Mouse (Mus musculus) thymus, adult 2 months (tissue): ENCODE results near the gene Slc39a8. TPM values are rescaled to one million over a fixed set of nuclear protein-coding genes. Genes with fewer than 3 reads are reported as not detected.

Source experiments
- DNase-seq: peaks from one replicate; pipeline ENCODE4 v3.0.0; 2021
- H3K27ac ChIP-seq: fragments of 200-500 bp; 2 replicates; pipeline ENCODE4 v1.5.1; 2012; ENCODE audit warnings: low read length, control low read depth; ENCODE audit not compliant: control insufficient read depth, insufficient read depth
- H3K27me3 ChIP-seq: fragments of 200-500 bp; 2 replicates; pipeline ENCODE4 v1.6.1; 2012; ENCODE audit warnings: mild to moderate bottlenecking, low read length, moderate library complexity, mixed read lengths; ENCODE audit not compliant: control insufficient read depth, insufficient read depth
- H3K36me3 ChIP-seq: fragments of 200-500 bp; 2 replicates; pipeline ENCODE4 v1.6.1; 2012; ENCODE audit warnings: mild to moderate bottlenecking, low read length, moderate library complexity; ENCODE audit not compliant: control insufficient read depth, insufficient read depth
- H3K4me1 ChIP-seq: fragments of 200-500 bp; replicated peaks from 2 replicates; pipeline ENCODE4 v1.6.1; 2012; ENCODE audit warnings: low read length; ENCODE audit not compliant: control insufficient read depth, insufficient read depth
- H3K4me3 ChIP-seq: fragments of 200-500 bp; 2 replicates; pipeline ENCODE4 v1.5.1; 2012; ENCODE audit warnings: mild to moderate bottlenecking, low read length, control low read depth, moderate library complexity; ENCODE audit not compliant: control insufficient read depth, insufficient read depth
- CTCF ChIP-seq: fragments of 200-500 bp; IDR thresholded peaks from 2 replicates; pipeline ENCODE4 v1.5.1; 2012; ENCODE audit warnings: mild to moderate bottlenecking, control low read depth, low read length, moderate library complexity, borderline replicate concordance; ENCODE audit not compliant: control insufficient read depth, poor library complexity, insufficient read depth; ENCODE audit errors: extremely low read depth
- POLR2A ChIP-seq: fragments of 200-500 bp; IDR thresholded peaks from 2 replicates; pipeline ENCODE4 v1.6.1; 2012; ENCODE audit warnings: mild to moderate bottlenecking, low read length, control low read depth, moderate library complexity; ENCODE audit not compliant: control insufficient read depth, poor library complexity, insufficient read depth; ENCODE audit errors: extremely low read depth
- WGBS: fragments of 180-500 bp; shearing (Covaris S2); methylation state at CpG from one replicate; pipeline ENCODE4 v1.1.7; 2018; 5-methylcytosine and 5-hydroxymethylcytosine counted together
- polyA plus RNA-seq: library from polyadenylated mRNA; depleted of rRNA; stranded (reverse); fragments of >200 nt; gene quantifications from 2 replicates; pipeline ENCODE4 v1.2.3, GENCODE M21; 2012

Slc39a8 gene
- polyA plus RNA-seq, 1 experiment: 5.0 TPM

- DNase-seq: no peak
- WGBS: 92% methylated on average over 6 of the region's 6 CpGs
- no peak for TF ChIP-seq POLR2A
- TF ChIP-seq CTCF: no peak
Observed at GRCm38 (mm10) chr3:135878048-135878447, 53.0 kb downstream of the Slc39a8 start.

GRCm38 (mm10) chr3:135885927-135886658 is 61.0 kb downstream of the Slc39a8 start:
- Histone ChIP-seq H3K27ac (no peak overlapping the region), H3K36me3 (no peaks in the 10 kb centered on the region), H3K4me1 (no peaks in the 10 kb centered on the region), H3K27me3 (no peaks in the 10 kb centered on the region), H3K4me3 (no peak overlapping the region)
- 84% methylated on average over 12 of the region's 12 CpGs for WGBS
- no peak for DNase-seq
- TF ChIP-seq POLR2A: no peak
- no peak for TF ChIP-seq CTCF

More at GRCm38 (mm10) chr3:135878048-135878447, 53.0 kb downstream of the Slc39a8 start:
- H3K4me1 ChIP-seq: no peaks in the 10 kb centered on the region
- no peak overlapping the region for H3K4me3 ChIP-seq
- H3K27me3 ChIP-seq: no peaks in the 10 kb centered on the region
- no peak overlapping the region for H3K27ac ChIP-seq
- H3K36me3 ChIP-seq: no peaks in the 10 kb centered on the region

GRCm38 (mm10) chr3:135886659-135887027 is 61.6 kb downstream of the Slc39a8 start:
- H3K4me3 ChIP-seq: no peak overlapping the region
- H3K36me3 ChIP-seq: no peaks in the 10 kb centered on the region
- H3K4me1 ChIP-seq: no peaks in the 10 kb centered on the region
- peak; percentile 54 for DNase-seq
- 53% methylated on average over 12 of the region's 12 CpGs for WGBS
- no peak for TF ChIP-seq POLR2A
- TF ChIP-seq CTCF: no peak
- no peak overlapping the region for H3K27ac ChIP-seq
- no peaks in the 10 kb centered on the region for H3K27me3 ChIP-seq

GRCm38 (mm10) chr3:135887033-135887855 is 62.2 kb downstream of the Slc39a8 start:
- TF ChIP-seq CTCF: no peak
- no peak for TF ChIP-seq POLR2A
- Histone ChIP-seq H3K27me3 (no peaks in the 10 kb centered on the region), H3K36me3 (no peaks in the 10 kb centered on the region), H3K4me3 (no peak overlapping the region), H3K27ac (no peak overlapping the region), H3K4me1 (no peaks in the 10 kb centered on the region)
- no peak for DNase-seq
- 91% methylated on average over 9 of the region's 9 CpGs for WGBS

- Histone ChIP-seq H3K4me3 (no peak overlapping the region), H3K27ac (no peak overlapping the region), H3K4me1 (no peaks in the 10 kb centered on the region), H3K27me3 (no peaks in the 10 kb centered on the region), H3K36me3 (no peaks in the 10 kb centered on the region)
- DNase-seq: no peak
- 95% methylated on average over 5 of the region's 5 CpGs for WGBS
- TF ChIP-seq POLR2A (no peak), CTCF (no peak)
Observed at GRCm38 (mm10) chr3:135887856-135888155, 62.7 kb downstream of the Slc39a8 start.

GRCm38 (mm10) chr3:135889401-135889800 is 64.3 kb downstream of the Slc39a8 start:
- Histone ChIP-seq H3K4me1 (no peaks in the 10 kb centered on the region), H3K27me3 (no peaks in the 10 kb centered on the region), H3K4me3 (no peak overlapping the region), H3K36me3 (no peaks in the 10 kb centered on the region), H3K27ac (no peak overlapping the region)
- no peak for DNase-seq
- TF ChIP-seq POLR2A: no peak
- TF ChIP-seq CTCF: no peak

- Histone ChIP-seq H3K27ac (no peak overlapping the region), H3K4me1 (no peaks in the 10 kb centered on the region), H3K4me3 (no peak overlapping the region), H3K36me3 (no peaks in the 10 kb centered on the region), H3K27me3 (no peaks in the 10 kb centered on the region)
- TF ChIP-seq POLR2A: no peak
- TF ChIP-seq CTCF: no peak
- no peak for DNase-seq
- WGBS: 93% methylated on average over 1 of the region's 1 CpGs
Observed at GRCm38 (mm10) chr3:135903366-135903765, 78.3 kb downstream of the Slc39a8 start.
